Mouse (Mus musculus) splenic B cell, adult 2 months (primary cell): ENCODE data around the gene Rsph14.

Source experiments
- DNase-seq: peaks from one replicate; pipeline ENCODE4 v3.0.0-alpha.2; 2011; ENCODE audit warnings: low read depth, low spot score
- H3K27me3 ChIP-seq: 2 replicates; pipeline ENCODE4 v1.6.1; 2012; ENCODE audit warnings: mild to moderate bottlenecking, low read length, moderate library complexity, mixed read lengths; ENCODE audit not compliant: control insufficient read depth, poor library complexity, insufficient read depth, severe bottlenecking
- H3K36me3 ChIP-seq: 2 replicates; pipeline ENCODE4 v1.6.1; 2012; ENCODE audit warnings: mild to moderate bottlenecking, low read length, moderate library complexity, mixed read lengths; ENCODE audit not compliant: control insufficient read depth, poor library complexity, insufficient read depth, severe bottlenecking

The Rsph14 gene

GRCm38 (mm10) chr10:75032395-75032794, at the start of gene Rsph14:
Gene Rsph14 (minus strand): TSS chr10:75032586.
- peak; percentile 76 for DNase-seq
- Histone ChIP-seq H3K27me3 (no peaks in the 10 kb centered on the region), H3K36me3 (no peaks in the 10 kb centered on the region)

GRCm38 (mm10) chr10:75078174-75079128, 46.1 kb upstream of the Rsph14 start:
- Histone ChIP-seq H3K36me3 (no peaks in the 10 kb centered on the region), H3K27me3 (no peaks in the 10 kb centered on the region)

DNA sequence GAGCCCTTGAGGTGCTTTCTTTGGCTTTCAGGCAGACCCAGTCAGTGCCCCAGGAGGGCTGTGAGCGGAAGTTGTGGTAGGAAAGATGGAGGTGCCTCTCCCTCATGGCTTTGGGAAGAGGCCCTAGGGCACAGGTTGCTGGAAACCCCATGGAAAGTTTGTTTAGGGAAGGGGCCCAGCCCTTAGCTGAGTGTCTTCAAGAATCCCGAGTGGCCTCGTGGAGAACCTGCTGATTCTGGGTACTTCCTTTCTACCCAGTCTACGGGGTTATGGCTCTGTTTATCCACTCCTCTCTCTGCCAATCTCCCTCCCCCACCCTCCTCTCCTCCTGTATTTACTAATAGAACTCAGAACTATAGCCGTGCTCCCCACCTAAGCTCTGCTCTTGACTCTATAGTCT, 43.3 kb upstream of the Rsph14 start:
- H3K27me3 ChIP-seq: no peaks in the 10 kb centered on the region
- DNase-seq: no peak
- H3K36me3 ChIP-seq: no peaks in the 10 kb centered on the region

More at GRCm38 (mm10) chr10:75078174-75079128, 46.1 kb upstream of the Rsph14 start:
- peak; percentile 42 for DNase-seq

- no peaks in the 10 kb centered on the region for H3K36me3 ChIP-seq
- no peak for DNase-seq
Observed at GRCm38 (mm10) chr10:75070281-75070976, 38.0 kb upstream of the Rsph14 start.

GRCm38 (mm10) chr10:75068624-75069328, 36.4 kb upstream of the Rsph14 start:
- H3K27me3 ChIP-seq: no peaks in the 10 kb centered on the region
- DNase-seq: no peak

More at GRCm38 (mm10) chr10:75070281-75070976, 38.0 kb upstream of the Rsph14 start:
- H3K27me3 ChIP-seq: no peaks in the 10 kb centered on the region

GRCm38 (mm10) chr10:75068086-75068485, 35.7 kb upstream of the Rsph14 start:
- DNase-seq: no peak
- Histone ChIP-seq H3K27me3 (no peaks in the 10 kb centered on the region), H3K36me3 (no peaks in the 10 kb centered on the region)

More at GRCm38 (mm10) chr10:75068624-75069328, 36.4 kb upstream of the Rsph14 start:
- H3K36me3 ChIP-seq: no peaks in the 10 kb centered on the region

- no peaks in the 10 kb centered on the region for H3K36me3 ChIP-seq
- DNase-seq: no peak
Observed at GRCm38 (mm10) chr10:75067446-75067845, 35.1 kb upstream of the Rsph14 start.

DNA sequence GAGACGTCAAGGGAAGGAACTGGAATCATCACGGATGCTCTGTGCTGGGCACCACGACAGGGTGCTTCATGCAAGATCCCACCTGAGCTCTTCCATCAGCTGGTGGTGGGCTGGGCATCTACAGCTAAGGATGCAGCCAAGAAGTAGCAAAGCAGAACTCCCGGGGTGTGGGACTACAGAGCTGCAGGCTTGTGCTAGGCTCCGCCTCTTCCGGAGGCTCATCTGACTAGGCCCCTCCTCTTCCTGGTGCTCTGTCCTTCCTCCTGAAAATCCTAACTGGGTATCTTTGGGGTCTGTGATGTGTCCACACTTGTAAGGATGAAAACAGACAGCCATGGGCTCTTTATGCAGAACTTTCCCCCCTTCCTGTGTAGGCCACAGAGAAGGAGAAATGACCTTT, 33.3 kb upstream of the Rsph14 start:
- no peaks in the 10 kb centered on the region for H3K36me3 ChIP-seq
- no peak for DNase-seq
- H3K27me3 ChIP-seq: no peaks in the 10 kb centered on the region

More at GRCm38 (mm10) chr10:75067446-75067845, 35.1 kb upstream of the Rsph14 start:
- H3K27me3 ChIP-seq: no peaks in the 10 kb centered on the region

- Histone ChIP-seq H3K36me3 (no peaks in the 10 kb centered on the region), H3K27me3 (no peaks in the 10 kb centered on the region)
- peak; percentile 25 for DNase-seq
Observed at GRCm38 (mm10) chr10:75063301-75063965, 31.0 kb upstream of the Rsph14 start.

- peak; percentile 55 for DNase-seq
- Histone ChIP-seq H3K27me3 (no peaks in the 10 kb centered on the region), H3K36me3 (no peaks in the 10 kb centered on the region)
Observed at GRCm38 (mm10) chr10:75062621-75063020, 30.2 kb upstream of the Rsph14 start.

DNA sequence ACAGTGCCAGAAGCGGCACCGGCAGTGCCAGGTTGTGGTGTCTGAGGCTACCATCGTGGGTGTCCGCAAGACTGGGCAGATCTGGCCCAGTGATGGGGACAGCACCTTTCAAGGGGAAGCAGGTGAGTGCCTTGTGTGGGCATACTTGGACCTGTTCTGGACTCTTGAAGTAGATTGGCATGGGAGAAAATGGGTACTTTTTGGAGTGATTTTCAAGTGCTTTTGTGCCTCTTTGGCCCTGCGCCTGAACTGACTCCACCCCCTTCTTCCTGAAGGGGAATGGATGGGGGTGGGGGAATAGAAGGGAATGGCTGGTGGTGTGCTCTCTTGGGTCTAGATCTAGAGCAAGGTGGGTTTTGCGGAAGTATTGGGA, 29.8 kb upstream of the Rsph14 start:
- Histone ChIP-seq H3K27me3 (no peaks in the 10 kb centered on the region), H3K36me3 (no peaks in the 10 kb centered on the region)
- peak; percentile 39 for DNase-seq

DNA sequence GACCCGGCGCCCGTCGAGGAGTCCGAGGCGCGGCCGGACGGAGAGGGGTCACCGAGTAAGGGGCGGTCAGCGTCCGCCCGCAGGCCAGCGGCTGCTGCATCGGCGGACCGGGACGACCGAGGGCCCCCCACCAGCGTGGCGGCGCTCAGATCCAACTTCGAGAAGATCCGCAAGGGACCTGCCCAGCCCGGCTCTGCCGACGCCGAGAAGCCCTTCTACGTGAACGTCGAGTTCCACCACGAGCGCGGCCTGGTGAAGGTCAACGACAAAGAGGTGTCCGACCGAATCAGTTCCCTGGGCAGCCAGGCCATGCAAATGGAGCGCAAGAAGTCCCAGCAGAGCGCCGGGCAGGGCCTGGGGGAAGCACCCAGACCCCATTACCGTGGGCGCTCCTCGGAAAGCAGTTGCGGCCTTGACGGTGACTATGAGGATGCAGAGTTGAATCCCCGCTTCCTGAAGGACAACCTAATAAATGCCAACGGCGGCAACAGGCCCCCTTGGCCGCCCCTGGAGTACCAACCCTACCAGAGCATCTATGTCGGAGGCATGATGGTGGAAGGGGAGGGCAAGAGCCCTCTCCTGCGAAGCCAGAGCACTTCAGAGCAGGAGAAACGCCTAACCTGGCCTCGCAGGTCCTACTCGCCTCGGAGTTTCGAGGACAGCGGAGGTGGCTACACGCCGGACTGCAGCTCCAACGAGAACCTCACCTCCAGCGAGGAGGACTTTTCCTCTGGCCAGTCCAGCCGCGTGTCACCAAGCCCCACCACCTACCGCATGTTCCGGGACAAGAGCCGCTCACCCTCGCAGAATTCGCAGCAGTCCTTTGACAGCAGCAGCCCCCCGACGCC, 29.2 kb upstream of the Rsph14 start:
- no peaks in the 10 kb centered on the region for H3K36me3 ChIP-seq
- peak; percentile 37 for DNase-seq
- no peaks in the 10 kb centered on the region for H3K27me3 ChIP-seq

DNA sequence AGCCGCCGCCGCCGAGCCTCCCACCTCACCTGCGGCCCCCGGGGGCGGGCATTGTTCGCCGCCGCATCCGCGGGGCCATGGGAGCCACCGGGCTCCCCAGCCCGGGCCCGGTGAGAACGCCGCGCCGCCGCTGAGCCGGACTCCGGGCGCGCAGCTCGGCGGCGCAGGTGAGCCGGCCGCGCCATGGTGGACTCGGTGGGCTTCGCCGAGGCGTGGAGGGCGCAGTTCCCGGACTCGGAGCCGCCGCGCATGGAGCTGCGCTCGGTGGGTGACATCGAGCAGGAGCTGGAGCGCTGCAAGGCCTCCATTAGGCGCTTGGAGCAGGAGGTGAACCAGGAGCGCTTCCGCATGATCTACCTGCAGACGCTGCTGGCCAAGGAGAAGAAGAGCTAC, 28.5 kb upstream of the Rsph14 start:
- DNase-seq: peak; percentile 36
- no peaks in the 10 kb centered on the region for H3K36me3 ChIP-seq

More for the DNA sequence above, 28.5 kb upstream of the Rsph14 start:
- H3K27me3 ChIP-seq: no peaks in the 10 kb centered on the region
